Mouse (Mus musculus) MEL (cell line): ENCODE measurements around the gene Fam76a. TPM values are rescaled to one million over a fixed set of nuclear protein-coding genes. Genes with fewer than 3 reads are reported as not detected.
A peak's percentile ranks its signal among the peaks of the same experiment; 100 is the strongest.

Experiments
- DNase-seq: peaks from one replicate; pipeline ENCODE4 v3.0.0; 2011; ENCODE audit warnings: low read depth, low spot score
- H3K27ac ChIP-seq: 2 replicates; pipeline ENCODE4 v1.5.1; 2012; ENCODE audit warnings: low read depth, mild to moderate bottlenecking, control low read depth, low read length, moderate library complexity; ENCODE audit not compliant: control insufficient read depth
- H3K27me3 ChIP-seq, 2 experiments: fragments of 150-350 bp in 1 of 2; sonication (generic) in 1 of 2; 2 replicates each; pipeline ENCODE4 v1.6.1; 2012; ENCODE audit warnings: low read length in 2 of 2, mild to moderate bottlenecking in 2 of 2, improper control_type of control experiment in 1 of 2, moderate library complexity in 1 of 2; ENCODE audit not compliant: insufficient read depth in 2 of 2, control insufficient read depth in 1 of 2
- H3K36me3 ChIP-seq, 2 experiments: 2 replicates each; pipeline ENCODE4 v1.6.1; 2012 to 2014; ENCODE audit warnings: low read length in 2 of 2, improper control_type of control experiment in 1 of 2, inconsistent platforms in 1 of 2, mild to moderate bottlenecking in 1 of 2; ENCODE audit not compliant: insufficient read depth in 2 of 2, control insufficient read depth in 1 of 2
- H3K4me1 ChIP-seq, 2 experiments: fragments of 150-350 bp in 1 of 2; sonication (generic) in 1 of 2; 2 replicates each; pipeline ENCODE4 v1.6.1; 2012; ENCODE audit warnings: low read length in 2 of 2, improper control_type of control experiment in 1 of 2, mild to moderate bottlenecking in 1 of 2; ENCODE audit not compliant: insufficient read depth in 2 of 2, control insufficient read depth in 1 of 2
- H3K4me3 ChIP-seq, 2 experiments: fragments of 150-350 bp in 1 of 2; sonication (generic) in 1 of 2; 2 replicates each; pipeline ENCODE4 v1.5.1; 2012; ENCODE audit warnings: low read depth in 2 of 2, low read length in 2 of 2, mild to moderate bottlenecking in 2 of 2, moderate library complexity in 2 of 2, control low read depth in 1 of 2, improper control_type of control experiment in 1 of 2; ENCODE audit not compliant: control insufficient read depth in 1 of 2, insufficient read depth in 1 of 2
- H3K79me2 ChIP-seq: 2 replicates; pipeline ENCODE4 v1.6.1; 2012; ENCODE audit warnings: mild to moderate bottlenecking, low read length, moderate library complexity; ENCODE audit not compliant: control insufficient read depth, poor library complexity, insufficient read depth
- H3K9ac ChIP-seq: 2 replicates; pipeline ENCODE4 v1.6.1; 2012; ENCODE audit warnings: low read depth, mild to moderate bottlenecking, control low read depth, low read length, moderate library complexity; ENCODE audit not compliant: control insufficient read depth, poor library complexity, severe bottlenecking
- H3K9me3 ChIP-seq: fragments of 150-350 bp; sonication (generic); replicated peaks from 2 replicates; pipeline ENCODE4 v1.6.1; 2012; ENCODE audit warnings: mild to moderate bottlenecking, low read length, improper control_type of control experiment, moderate library complexity; ENCODE audit not compliant: insufficient read depth
- BHLHE40 ChIP-seq: IDR thresholded peaks from 2 replicates; pipeline ENCODE4 v1.6.1; 2012; ENCODE audit warnings: low read depth, mild to moderate bottlenecking, inconsistent platforms, low read length, improper control_type of control experiment, borderline replicate concordance
- CTCF ChIP-seq, 3 experiments: IDR thresholded peaks in 2 of 3; conservative IDR thresholded peaks in 1 of 3; 2 replicates each; pipeline ENCODE4 v1.5.1; 2011 to 2012; ENCODE audit warnings: low read length in 3 of 3, low read depth in 2 of 3, mild to moderate bottlenecking in 2 of 3, improper control_type of control experiment in 1 of 3, inconsistent platforms in 1 of 3, mixed read lengths in 1 of 3, moderate library complexity in 1 of 3; ENCODE audit not compliant: control insufficient read depth in 1 of 3, insufficient read depth in 1 of 3, poor library complexity in 1 of 3, severe bottlenecking in 1 of 3
- E2F4 ChIP-seq: IDR thresholded peaks from 2 replicates; pipeline ENCODE4 v1.6.1; 2011; ENCODE audit warnings: low read depth, low read length, improper control_type of control experiment, borderline replicate concordance
- ELF1 ChIP-seq: IDR thresholded peaks from 2 replicates; pipeline ENCODE4 v1.6.1; 2014; ENCODE audit warnings: low read depth, mild to moderate bottlenecking, inconsistent platforms, low read length, improper control_type of control experiment, moderate library complexity
- ETS1 ChIP-seq: IDR thresholded peaks from 2 replicates; pipeline ENCODE4 v1.6.1; 2012; ENCODE audit warnings: low read depth, mild to moderate bottlenecking, inconsistent platforms, low read length, improper control_type of control experiment, moderate library complexity
- GATA1 ChIP-seq: IDR thresholded peaks from 2 replicates; pipeline ENCODE4 v1.6.1; 2011; ENCODE audit warnings: low read depth, low read length, improper control_type of control experiment
- JUND ChIP-seq: IDR thresholded peaks from 2 replicates; pipeline ENCODE4 v1.6.1; 2011; ENCODE audit warnings: low read depth, mild to moderate bottlenecking, improper control_type of control experiment, low read length
- KAT2A ChIP-seq: conservative IDR thresholded peaks from 2 replicates; pipeline ENCODE4 v1.6.1; 2012; ENCODE audit warnings: low read depth, low read length, improper control_type of control experiment, inconsistent platforms
- MAFK ChIP-seq: IDR thresholded peaks from 2 replicates; pipeline ENCODE4 v1.6.1; 2011; ENCODE audit warnings: low read depth, mild to moderate bottlenecking, low read length, improper control_type of control experiment, borderline replicate concordance
- MAX ChIP-seq: IDR thresholded peaks from 2 replicates; pipeline ENCODE4 v1.6.1; 2011; ENCODE audit warnings: low read length, improper control_type of control experiment
- MAZ ChIP-seq: IDR thresholded peaks from 2 replicates; pipeline ENCODE4 v1.6.1; 2012; ENCODE audit warnings: low read depth, mild to moderate bottlenecking, inconsistent platforms, low read length, improper control_type of control experiment
- MEF2A ChIP-seq: IDR thresholded peaks from 2 replicates; pipeline ENCODE4 v1.6.1; 2014; ENCODE audit warnings: low read depth, mild to moderate bottlenecking, inconsistent platforms, low read length, improper control_type of control experiment; ENCODE audit not compliant: poor library complexity, insufficient replicate concordance, severe bottlenecking; ENCODE audit errors: extremely low read depth
- MYC ChIP-seq: IDR thresholded peaks from 2 replicates; pipeline ENCODE4 v1.6.1; 2011; ENCODE audit warnings: low read depth, mild to moderate bottlenecking, low read length, improper control_type of control experiment, moderate library complexity
- NELFE ChIP-seq: IDR thresholded peaks from 2 replicates; pipeline ENCODE4 v1.6.1; 2011; ENCODE audit warnings: low read depth, low read length, improper control_type of control experiment
- NRF1 ChIP-seq: IDR thresholded peaks from 2 replicates; pipeline ENCODE4 v1.6.1; 2014; ENCODE audit warnings: low read depth, mild to moderate bottlenecking, inconsistent platforms, low read length, improper control_type of control experiment, moderate library complexity; ENCODE audit not compliant: poor library complexity, insufficient read depth, severe bottlenecking
- POLR2A ChIP-seq, 2 experiments: IDR thresholded peaks; 2 replicates each; pipeline ENCODE4 v1.6.1; 2011 to 2012; ENCODE audit warnings: low read length in 2 of 2, mild to moderate bottlenecking in 2 of 2, control low read depth in 1 of 2, improper control_type of control experiment in 1 of 2, low read depth in 1 of 2, moderate library complexity in 1 of 2; ENCODE audit not compliant: control insufficient read depth in 1 of 2, insufficient read depth in 1 of 2, poor library complexity in 1 of 2
- POLR2AphosphoS2 ChIP-seq: IDR thresholded peaks from 2 replicates; pipeline ENCODE4 v1.6.1; 2011; ENCODE audit warnings: low read length, improper control_type of control experiment
- POLR2AphosphoS5 ChIP-seq: IDR thresholded peaks from 2 replicates; pipeline ENCODE4 v1.6.1; 2012; ENCODE audit warnings: low read depth, borderline replicate concordance, mild to moderate bottlenecking, inconsistent platforms, low read length, moderate library complexity, mixed read lengths
- RAD21 ChIP-seq: IDR thresholded peaks from 2 replicates; pipeline ENCODE4 v1.6.1; 2011; ENCODE audit warnings: mild to moderate bottlenecking, low read depth, low read length, improper control_type of control experiment
- RCOR1 ChIP-seq: IDR thresholded peaks from 2 replicates; pipeline ENCODE4 v1.6.1; 2012; ENCODE audit warnings: low read depth, mild to moderate bottlenecking, inconsistent platforms, low read length, improper control_type of control experiment
- SMC3 ChIP-seq: IDR thresholded peaks from 2 replicates; pipeline ENCODE4 v1.6.1; 2011; ENCODE audit warnings: low read depth, low read length, improper control_type of control experiment
- TAL1 ChIP-seq: IDR thresholded peaks from 2 replicates; pipeline ENCODE4 v1.6.1; 2012; ENCODE audit warnings: mild to moderate bottlenecking, inconsistent platforms, low read length, moderate library complexity, mixed read lengths
- USF1 ChIP-seq: IDR thresholded peaks from 2 replicates; pipeline ENCODE4 v1.6.1; 2014; ENCODE audit warnings: low read depth, mild to moderate bottlenecking, inconsistent platforms, low read length, improper control_type of control experiment, moderate library complexity
- USF2 ChIP-seq, 2 experiments: IDR thresholded peaks; 2 replicates each; pipeline ENCODE4 v1.6.1; 2011 to 2012; ENCODE audit warnings: improper control_type of control experiment in 2 of 2, low read length in 2 of 2, borderline replicate concordance in 1 of 2, inconsistent platforms in 1 of 2, low read depth in 1 of 2, mild to moderate bottlenecking in 1 of 2; ENCODE audit not compliant: insufficient read depth in 1 of 2
- ZC3H11A ChIP-seq: IDR thresholded peaks from 2 replicates; pipeline ENCODE4 v1.6.1; 2012; ENCODE audit warnings: low read depth, mild to moderate bottlenecking, inconsistent platforms, low read length, improper control_type of control experiment
- ZKSCAN1 ChIP-seq: IDR thresholded peaks from 2 replicates; pipeline ENCODE4 v1.6.1; 2012; ENCODE audit warnings: low read depth, mild to moderate bottlenecking, inconsistent platforms, low read length, improper control_type of control experiment, moderate library complexity
- polyA plus RNA-seq, 2 experiments: library from polyadenylated mRNA; stranded (reverse) in 1 of 2; unstranded in 1 of 2; fragments of >175 nt in 1 of 2; fragments of >200 nt in 1 of 2; gene quantifications; 2 replicates each; pipeline versions ENCODE4 v1.2.1 to v1.2.4; 2012; ENCODE audit warnings: low replicate concordance in 2 of 2, low read depth in 1 of 2; ENCODE audit not compliant: insufficient read length in 2 of 2, insufficient read depth in 1 of 2, missing spikeins in 1 of 2
- total RNA-seq: library from RNA; depleted of rRNA; stranded (reverse); fragments of 300-350 nt; gene quantifications from 2 replicates; pipeline ENCODE4 v1.2.3, GENCODE M21; 2012

Gene Fam76a
- total and polyA plus RNA-seq, 3 experiments, result 8.4 to 15.4 TPM; not detected in 1

- Histone ChIP-seq H3K9me3 (no peaks in the 10 kb centered on the region), H3K4me1 (peaks cover 0 to 7% of the 10 kb centered on the region in 2 experiments; a peak in 2 of 4 replicates), H3K36me3 (peaks cover 0 to under 1% of the 10 kb centered on the region in 2 experiments; a peak in 2 of 4 replicates), H3K9ac (peak overlapping the region; percentile 19; the same call in 1 of the 2 replicates), H3K4me3 (peak overlapping the region; percentile 17 to 41; a peak in 3 of 4 replicates), H3K27me3 (no peaks in the 10 kb centered on the region; a peak in 1 of 4 replicates), H3K27ac (no peak overlapping the region), H3K79me2 (peaks cover under 1% of the 10 kb centered on the region; the same call in 1 of the 2 replicates)
- TF ChIP-seq E2F4, result no peak
- no peak for TF ChIP-seq ETS1
- no peak for TF ChIP-seq JUND
- no peak for TF ChIP-seq POLR2AphosphoS2
- no peak for TF ChIP-seq POLR2AphosphoS5
- TF ChIP-seq MAFK, result no peak
- no peak for TF ChIP-seq ELF1
- no peak for TF ChIP-seq ZKSCAN1
- no peak for TF ChIP-seq USF2 (IDR thresholded peaks at IDR 0.05; ENCODE audit: borderline replicate concordance in 1 of 2, insufficient read depth in 1 of 2, low read depth in 1 of 2, low read length in 2 of 2)
- no peak for TF ChIP-seq SMC3
- no peak for TF ChIP-seq POLR2A (IDR thresholded peaks at IDR 0.05; ENCODE audit: control insufficient read depth in 1 of 2, insufficient read depth in 1 of 2, low read depth in 1 of 2, low read length in 2 of 2, poor library complexity in 1 of 2)
- no peak for TF ChIP-seq MAX
- TF ChIP-seq GATA1, result no peak
- DNase-seq, result peak; percentile 25
These were observed 18.8 kb upstream of the Fam76a start for GRCm38 (mm10) chr4:132941012-132941729.

- peak; percentile 80 for DNase-seq
- H3K27ac ChIP-seq, result no peak overlapping the region
- no peaks in the 10 kb centered on the region; a peak in 4 of 4 replicates for H3K27me3 ChIP-seq
- H3K9me3 ChIP-seq, result no peaks in the 10 kb centered on the region
- peak overlapping the region; percentile 49 for H3K9ac ChIP-seq
- H3K4me1 ChIP-seq, result peaks cover 0 to under 1% of the 10 kb centered on the region in 2 experiments; a peak in 1 of 4 replicates
- peak overlapping the region; percentile 36 to 45; a peak in 3 of 4 replicates for H3K4me3 ChIP-seq
- H3K79me2 ChIP-seq, result no peaks in the 10 kb centered on the region
- no peaks in the 10 kb centered on the region for H3K36me3 ChIP-seq
- TF ChIP-seq JUND (no peak), TAL1 (no peak), POLR2A (IDR thresholded peaks at IDR 0.05; ENCODE audit: control insufficient read depth in 1 of 2, insufficient read depth in 1 of 2, low read depth in 1 of 2, low read length in 2 of 2, poor library complexity in 1 of 2) (no peak), ZC3H11A (no peak), USF1 (no peak), BHLHE40 (no peak), MEF2A (no peak), NRF1 (no peak), CTCF (IDR thresholded peaks at IDR 0.05 in 2 of 3, conservative IDR thresholded peaks at IDR 0.05 in 1 of 3; ENCODE audit: control insufficient read depth in 1 of 3, insufficient read depth in 1 of 3, low read depth in 2 of 3, low read length in 3 of 3, poor library complexity in 1 of 3, severe bottlenecking in 1 of 3) (peak; percentile 79 to 88 (median 79)), ETS1 (no peak), RAD21 (peak; percentile 12; the same call in 1 of the 2 replicates), MYC (no peak), E2F4 (no peak), ELF1 (no peak), RCOR1 (no peak), MAZ (no peak), USF2 (IDR thresholded peaks at IDR 0.05; ENCODE audit: borderline replicate concordance in 1 of 2, insufficient read depth in 1 of 2, low read depth in 1 of 2, low read length in 2 of 2) (no peak), NELFE (no peak), KAT2A (no peak), POLR2AphosphoS5 (no peak), SMC3 (peak; percentile 47)
These were observed 17.2 kb upstream of the Fam76a start for GRCm38 (mm10) chr4:132939421-132940127.
